In the genomic region with DNA sequence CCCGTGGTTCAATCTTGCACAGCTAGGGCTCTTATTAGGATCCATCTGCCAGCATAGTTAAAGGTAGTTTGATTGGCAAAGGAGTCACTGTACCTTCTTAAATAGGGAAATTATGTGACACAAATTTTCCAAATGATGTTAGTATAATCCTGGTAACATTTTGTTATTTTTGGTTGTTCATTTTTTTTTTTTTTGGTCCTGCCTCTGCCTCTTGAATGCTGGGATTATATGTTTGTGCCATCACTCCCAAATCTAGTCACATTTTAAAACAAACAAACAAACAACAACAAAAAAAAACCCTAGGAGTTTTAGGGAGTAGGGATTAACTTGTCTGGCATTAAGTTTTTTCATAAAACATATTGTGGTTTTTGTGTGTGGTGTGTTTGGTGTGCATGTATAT, we compare ENCODE assay signal across 8 mouse cellular contexts. TPM values are rescaled to one million over a fixed set of nuclear protein-coding genes. Genes with fewer than 3 reads are reported as not detected.
DNase-seq lines count a peak whose midpoint lies in the region; ATAC-seq and TF ChIP-seq lines count a peak whose summit lies in the region.

A gene (minus strand): TSS at position 101 of the 400 bp plus-strand sequence.

- no peak within 1 kb of the TSS for H3K4me2 ChIP-seq in heart, embryonic 15.5 days
- no peak within 1 kb of the TSS for H3K4me2 ChIP-seq in stomach, embryonic 15.5 days

- no peaks in the 10 kb centered on the region for H3K27me3 ChIP-seq in heart, embryonic 15.5 days
- no peaks in the 10 kb centered on the region for H3K27me3 ChIP-seq in limb, embryonic 10.5 days (ENCODE audit: low read depth, poor library complexity, severe bottlenecking)
- no peaks in the 10 kb centered on the region for H3K27me3 ChIP-seq in stomach, embryonic 15.5 days (replicated peaks)

- no peaks in the 10 kb centered on the region for H3K9me3 ChIP-seq in heart, embryonic 15.5 days (replicated peaks)
- H3K9me3 ChIP-seq in limb, embryonic 10.5 days (replicated peaks), result no peaks in the 10 kb centered on the region
- no peaks in the 10 kb centered on the region for H3K9me3 ChIP-seq in stomach, embryonic 15.5 days

- 49% methylated on average over 1 of the region's 1 CpGs for WGBS in heart, embryonic 15.5 days
- 48% methylated on average over 1 of the region's 1 CpGs for WGBS in limb, embryonic 10.5 days
- WGBS in stomach, embryonic 15.5 days, result 42% methylated on average over 1 of the region's 1 CpGs

- no peak for ATAC-seq in common myeloid progenitor, adult 5-6 weeks (replicated peaks; ENCODE audit: low read depth, poor library complexity, severe bottlenecking)
- no peak for ATAC-seq in heart, embryonic 15.5 days (replicated peaks; ENCODE audit: insufficient number of reproducible peaks, insufficient read depth, low FRiP score, low read depth)
- ATAC-seq in stomach, embryonic 15.5 days (ENCODE audit: insufficient read depth, low FRiP score, low read depth), result no peak

- no peaks in the 10 kb centered on the region for H3K36me3 ChIP-seq in heart, embryonic 15.5 days
- no peaks in the 10 kb centered on the region for H3K36me3 ChIP-seq in limb, embryonic 10.5 days
- H3K36me3 ChIP-seq in stomach, embryonic 15.5 days, result no peaks in the 10 kb centered on the region

- no peak within 1 kb of the TSS for H3K27ac ChIP-seq in left cerebral cortex, adult 2 months
- H3K27ac ChIP-seq in heart, embryonic 15.5 days, result no peak within 1 kb of the TSS
- H3K27ac ChIP-seq in limb, embryonic 10.5 days, result no peak within 1 kb of the TSS
- no peak within 1 kb of the TSS for H3K27ac ChIP-seq in stomach, embryonic 15.5 days

- no peak for TF ChIP-seq CTCF in left cerebral cortex, adult 2 months (IDR thresholded peaks at IDR 0.05)

- H3K9ac ChIP-seq in heart, embryonic 15.5 days, result no peak within 1 kb of the TSS
- H3K9ac ChIP-seq in stomach, embryonic 15.5 days, result no peak within 1 kb of the TSS

- H3K4me1 ChIP-seq in heart, embryonic 15.5 days (replicated peaks), result peaks cover 14% of the 10 kb centered on the region
- H3K4me1 ChIP-seq in limb, embryonic 10.5 days, result peaks cover 12% of the 10 kb centered on the region
- peaks cover 4% of the 10 kb centered on the region; the same call in 1 of the 2 replicates for H3K4me1 ChIP-seq in stomach, embryonic 15.5 days

- H3K4me3 ChIP-seq in left cerebral cortex, adult 2 months, result no peak within 1 kb of the TSS
- H3K4me3 ChIP-seq in heart, embryonic 15.5 days, result no peak within 1 kb of the TSS
- H3K4me3 ChIP-seq in limb, embryonic 10.5 days, result no peak within 1 kb of the TSS
- no peak within 1 kb of the TSS for H3K4me3 ChIP-seq in stomach, embryonic 15.5 days (replicated peaks)

- no peak for DNase-seq in left cerebral cortex, adult 2 months (ENCODE audit: extremely low spot score in 1 of 2, low spot score in 2 of 2)
- DNase-seq in left cerebral cortex, adult 9 months (ENCODE audit: low spot score in 2 of 2), result no peak
- DNase-seq in limb, embryonic 10.5 days (ENCODE audit: low spot score), result no peak
- no peak for DNase-seq in cerebellum, postnatal 25 days
- DNase-seq in kidney, postnatal 10 days, result no peak

- intact Hi-C loops in left cerebral cortex, adult 2 months (cut with DNase I), result loop anchor here (10.0 kb wide), 1 partner anchor 552 kb away; a partner anchor contains a TSS

RNA-seq across cellular contexts. Expression of the gene that starts here (rescaled TPM):
- 10 to 100 TPM; 27.8 to 29.6 TPM for total RNA-seq in left cerebral cortex, adult 2 months (2021)
- 41.8 and 42.1 TPM in 2 replicates for total RNA-seq in common myeloid progenitor, adult 5-6 weeks (2017)
- 52.0 and 63.7 TPM in 2 replicates for polyA plus RNA-seq in heart, embryonic 15.5 days (2015; fragmentation: Nextera tagmentation; extraction: Ambion mirVana)
- 70.7 and 80.4 TPM in 2 replicates for polyA plus RNA-seq in limb, embryonic 10.5 days (2016; fragmentation: Nextera tagmentation; extraction: Ambion mirVana)
- 63.3 and 66.1 TPM in 2 replicates for polyA plus RNA-seq in stomach, embryonic 15.5 days (2015; fragmentation: Nextera tagmentation; extraction: Ambion mirVana)
